Mouse (Mus musculus) kidney, postnatal 0 days (tissue): ENCODE results near the gene Srsf5. TPM values are rescaled to one million over a fixed set of nuclear protein-coding genes. Genes with fewer than 3 reads are reported as not detected.

ENCODE experiments used
- ATAC-seq: fragments of 200-750 bp; cut with Nextera tagmentation; replicated peaks from 2 replicates; pipeline ENCODE4 v1.8.0; 2017; ENCODE audit warnings: low read depth, moderate number of reproducible peaks, moderate TSS enrichment, moderate library complexity; ENCODE audit not compliant: low FRiP score
- DNase-seq: peaks from one replicate; pipeline ENCODE4 v3.0.0-alpha.2; 2016; ENCODE audit warnings: low spot score
- H3K27ac ChIP-seq: fragments of 300-500 bp; sonication (generic); 2 replicates; pipeline ENCODE4 v1.5.1; 2014; ENCODE audit warnings: mild to moderate bottlenecking
- H3K27me3 ChIP-seq: fragments of 300-500 bp; sonication (generic); 2 replicates; pipeline ENCODE4 v1.6.1; 2014; ENCODE audit warnings: low read length, mixed read lengths; ENCODE audit not compliant: insufficient read depth
- H3K36me3 ChIP-seq: fragments of 300-500 bp; sonication (generic); 2 replicates; pipeline ENCODE4 v1.6.1; 2014; ENCODE audit warnings: low read length, mixed read lengths; ENCODE audit not compliant: insufficient read depth
- H3K4me1 ChIP-seq: fragments of 300-500 bp; sonication (generic); replicated peaks from 2 replicates; pipeline ENCODE4 v1.6.1; 2014; ENCODE audit warnings: antibody characterized with exemption, low read length, mixed read lengths; ENCODE audit not compliant: insufficient read depth
- H3K4me2 ChIP-seq: fragments of 300-500 bp; sonication (generic); 2 replicates; pipeline ENCODE4 v1.6.1; 2014; ENCODE audit warnings: mild to moderate bottlenecking, low read length, moderate library complexity, mixed read lengths
- H3K4me3 ChIP-seq: fragments of 300-500 bp; sonication (generic); replicated peaks from 2 replicates; pipeline ENCODE4 v1.5.1; 2014; ENCODE audit warnings: low read depth, low read length
- H3K9ac ChIP-seq: fragments of 300-500 bp; sonication (generic); 2 replicates; pipeline ENCODE4 v1.6.1; 2014; ENCODE audit warnings: low read depth, low read length
- H3K9me3 ChIP-seq: fragments of 300-500 bp; sonication (generic); replicated peaks from 2 replicates; pipeline ENCODE4 v1.6.1; 2016; ENCODE audit warnings: low read length, inconsistent platforms, mixed read lengths
- CTCF ChIP-seq: IDR thresholded peaks from 2 replicates; pipeline ENCODE4 v1.5.1; 2016; ENCODE audit warnings: antibody characterized with exemption, low read depth, mild to moderate bottlenecking, moderate library complexity
- WGBS: fragments of 180-500 bp; shearing (Covaris S2); extraction: QIAGEN DNeasy Blood & Tissue Kit; methylation state at CpG from one replicate; pipeline ENCODE4 v1.1.7; 2014; 5-methylcytosine and 5-hydroxymethylcytosine counted together
- polyA plus RNA-seq: library from polyadenylated mRNA; unstranded; fragments of >200 nt; fragmentation: Nextera tagmentation; extraction: Ambion mirVana; gene quantifications from 2 replicates; pipeline ENCODE4 v1.2.1, GENCODE M21; 2015

Srsf5 gene
- polyA plus RNA-seq, 1 experiment from 2014 or later: 659 TPM

DNA sequence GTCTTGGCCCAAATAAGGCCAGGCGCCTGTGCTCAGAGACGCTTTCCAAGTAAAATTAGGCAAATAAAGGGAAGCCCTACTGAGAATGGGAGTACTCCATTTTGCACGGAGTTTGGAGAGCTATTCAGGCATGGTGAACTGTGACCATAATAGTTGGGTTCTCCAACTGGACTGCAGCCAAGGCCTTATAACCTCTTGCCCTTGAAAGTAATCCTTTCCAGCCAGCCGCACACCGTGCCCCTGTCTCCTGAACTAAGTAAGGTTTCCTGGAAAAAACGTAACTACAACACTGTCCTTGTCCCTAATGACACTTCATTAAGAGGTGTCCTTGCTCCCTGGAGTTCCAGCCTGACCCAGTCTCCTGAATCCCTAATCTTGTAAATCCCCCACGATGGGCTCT lies 19.4 kb upstream of the Srsf5 start:
- TF ChIP-seq CTCF: no peak
- no peaks in the 10 kb centered on the region for H3K27me3 ChIP-seq
- H3K4me1 ChIP-seq: no peaks in the 10 kb centered on the region
- peak overlapping the region; percentile 19; the same call in 1 of the 2 replicates for H3K27ac ChIP-seq
- no peak overlapping the region for H3K4me3 ChIP-seq
- no peaks in the 10 kb centered on the region for H3K9me3 ChIP-seq
- no peaks in the 10 kb centered on the region for H3K36me3 ChIP-seq
- ATAC-seq: peak; percentile 42; the same call in 1 of the 2 replicates
- no peak overlapping the region for H3K4me2 ChIP-seq
- no peak overlapping the region for H3K9ac ChIP-seq
- 18% methylated on average over 7 of the region's 7 CpGs for WGBS
- DNase-seq: peak; percentile 50

DNA sequence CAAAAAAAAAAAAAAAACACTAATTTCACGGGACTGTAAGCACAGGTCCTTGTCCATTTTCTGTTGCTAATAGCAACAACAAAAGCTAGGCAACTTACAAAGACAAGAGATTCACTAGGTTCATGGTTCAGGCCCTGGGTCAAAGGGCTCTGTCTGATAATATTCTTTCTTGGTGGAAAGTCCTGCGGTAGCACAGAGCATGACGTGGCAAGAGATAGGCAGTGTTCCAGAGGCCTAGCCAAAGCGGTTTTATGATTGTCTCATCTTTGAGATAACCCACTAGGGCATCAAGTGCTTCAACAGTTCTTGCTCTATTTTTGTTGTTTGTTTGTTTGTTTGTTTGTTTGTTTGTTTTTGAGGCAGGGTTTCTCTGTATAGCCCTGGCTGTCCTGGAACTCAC lies 18.8 kb upstream of the Srsf5 start:
- H3K9ac ChIP-seq: no peak overlapping the region
- H3K4me1 ChIP-seq: no peaks in the 10 kb centered on the region
- H3K27me3 ChIP-seq: no peaks in the 10 kb centered on the region
- H3K36me3 ChIP-seq: no peaks in the 10 kb centered on the region
- TF ChIP-seq CTCF: no peak
- no peak for DNase-seq
- no peak overlapping the region for H3K4me3 ChIP-seq
- ATAC-seq: no peak
- 80% methylated on average over 4 of the region's 4 CpGs for WGBS
- no peak overlapping the region for H3K4me2 ChIP-seq
- H3K9me3 ChIP-seq: no peaks in the 10 kb centered on the region
- H3K27ac ChIP-seq: no peak overlapping the region

- no peaks in the 10 kb centered on the region for H3K27me3 ChIP-seq
- H3K4me2 ChIP-seq: no peak overlapping the region
- no peaks in the 10 kb centered on the region for H3K9me3 ChIP-seq
- no peak for DNase-seq
- H3K4me1 ChIP-seq: no peaks in the 10 kb centered on the region
- WGBS: 67% methylated on average over 1 of the region's 1 CpGs
- no peak for ATAC-seq
- H3K9ac ChIP-seq: no peak overlapping the region
- no peak overlapping the region for H3K27ac ChIP-seq
- TF ChIP-seq CTCF: no peak
- no peak overlapping the region for H3K4me3 ChIP-seq
- no peaks in the 10 kb centered on the region for H3K36me3 ChIP-seq
Observed at GRCm38 (mm10) chr12:80927518-80927917, 17.8 kb upstream of the Srsf5 start.

GRCm38 (mm10) chr12:80928881-80929280 lies 16.4 kb upstream of the Srsf5 start:
- no peak for DNase-seq
- WGBS: 64% methylated on average over 3 of the region's 3 CpGs
- Histone ChIP-seq H3K36me3 (no peaks in the 10 kb centered on the region), H3K27me3 (no peaks in the 10 kb centered on the region), H3K4me1 (no peaks in the 10 kb centered on the region), H3K4me2 (no peak overlapping the region), H3K27ac (peak overlapping the region; percentile 37; the same call in 1 of the 2 replicates), H3K9me3 (no peaks in the 10 kb centered on the region), H3K9ac (no peak overlapping the region), H3K4me3 (no peak overlapping the region)
- no peak for TF ChIP-seq CTCF
- no peak for ATAC-seq

DNA sequence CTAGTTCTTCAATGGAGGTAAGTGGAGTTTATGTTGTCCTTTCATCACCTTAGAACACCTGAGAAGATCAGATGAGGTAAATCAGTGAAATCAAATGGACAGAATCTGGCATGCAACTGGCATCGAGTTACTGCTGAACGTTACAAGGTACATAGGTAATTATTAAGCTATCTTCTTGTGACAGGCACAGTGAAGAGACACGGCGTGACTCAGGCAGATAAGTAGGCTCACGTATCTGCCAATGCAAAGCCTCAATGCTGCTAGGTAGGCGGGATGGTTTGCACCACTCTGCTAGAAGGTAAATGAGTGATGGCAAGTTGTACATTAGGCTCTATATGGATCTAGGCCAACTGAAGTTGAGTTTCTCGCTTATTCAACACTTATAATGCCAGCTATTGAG lies 15.2 kb upstream of the Srsf5 start:
- Histone ChIP-seq H3K36me3 (no peaks in the 10 kb centered on the region), H3K27ac (no peak overlapping the region), H3K9ac (no peak overlapping the region), H3K9me3 (no peaks in the 10 kb centered on the region), H3K4me3 (no peak overlapping the region), H3K4me2 (no peak overlapping the region), H3K27me3 (no peaks in the 10 kb centered on the region), H3K4me1 (no peaks in the 10 kb centered on the region)
- 68% methylated on average over 7 of the region's 7 CpGs for WGBS
- TF ChIP-seq CTCF: no peak
- DNase-seq: peak; percentile 38
- ATAC-seq: peak; percentile 75

GRCm38 (mm10) chr12:80931402-80932140 lies 13.7 kb upstream of the Srsf5 start:
- Histone ChIP-seq H3K27ac (no peak overlapping the region), H3K4me1 (no peaks in the 10 kb centered on the region), H3K36me3 (no peaks in the 10 kb centered on the region), H3K4me2 (no peak overlapping the region), H3K9me3 (no peaks in the 10 kb centered on the region), H3K4me3 (no peak overlapping the region), H3K27me3 (no peaks in the 10 kb centered on the region), H3K9ac (no peak overlapping the region)
- WGBS: 68% methylated on average over 3 of the region's 3 CpGs
- no peak for DNase-seq
- no peak for TF ChIP-seq CTCF
- no peak for ATAC-seq
